Comparison of ENCODE assay signal across 8 mouse cellular contexts in genomic region chr2:105017802-105018201, GRCm38 (mm10). TPM values are rescaled to one million over a fixed set of nuclear protein-coding genes. Genes with fewer than 3 reads are reported as not detected.
A peak's percentile ranks its signal among the peaks of the same experiment; 100 is the strongest.
DNase-seq lines count a peak whose midpoint lies in the region; ATAC-seq and TF ChIP-seq lines count a peak whose summit lies in the region.

No protein-coding gene starts in this region.

- no peak overlapping the region for H3K4me3 ChIP-seq in forebrain, embryonic 12.5 days (replicated peaks)
- no peak overlapping the region for H3K4me3 ChIP-seq in forebrain, postnatal 0 days (ENCODE audit: low read depth, low read length)
- H3K4me3 ChIP-seq in neural tube, embryonic 13.5 days, result peak overlapping the region; percentile 92; the same call in 1 of the 2 replicates
- H3K4me3 ChIP-seq in intestine, embryonic 15.5 days (replicated peaks), result no peak overlapping the region
- no peak overlapping the region for H3K4me3 ChIP-seq in neural tube, embryonic 15.5 days (replicated peaks)

- ATAC-seq in forebrain, embryonic 12.5 days (ENCODE audit: low FRiP score), result no peak
- no peak for ATAC-seq in forebrain, postnatal 0 days
- ATAC-seq in neural tube, embryonic 13.5 days (ENCODE audit: low read depth), result no peak
- no peak for ATAC-seq in intestine, embryonic 15.5 days
- no peak for ATAC-seq in neural tube, embryonic 15.5 days (ENCODE audit: low FRiP score)

- 85% methylated on average over 3 of the region's 3 CpGs for WGBS in forebrain, embryonic 12.5 days
- WGBS in forebrain, postnatal 0 days, result 88% methylated on average over 3 of the region's 3 CpGs
- WGBS in neural tube, embryonic 13.5 days, result 83% methylated on average over 3 of the region's 3 CpGs
- 83% methylated on average over 3 of the region's 3 CpGs for WGBS in intestine, embryonic 15.5 days
- 86% methylated on average over 3 of the region's 3 CpGs for WGBS in neural tube, embryonic 15.5 days

- H3K9me3 ChIP-seq in forebrain, embryonic 12.5 days, result no peaks in the 10 kb centered on the region
- no peaks in the 10 kb centered on the region for H3K9me3 ChIP-seq in forebrain, postnatal 0 days (ENCODE audit: low read length)
- H3K9me3 ChIP-seq in neural tube, embryonic 13.5 days, result no peaks in the 10 kb centered on the region
- no peaks in the 10 kb centered on the region for H3K9me3 ChIP-seq in intestine, embryonic 15.5 days
- H3K9me3 ChIP-seq in neural tube, embryonic 15.5 days (replicated peaks), result no peaks in the 10 kb centered on the region

- peaks cover 12% of the 10 kb centered on the region for H3K36me3 ChIP-seq in forebrain, embryonic 12.5 days (replicated peaks)
- peaks cover 11% of the 10 kb centered on the region for H3K36me3 ChIP-seq in forebrain, postnatal 0 days (ENCODE audit: insufficient read depth)
- H3K36me3 ChIP-seq in neural tube, embryonic 13.5 days, result peaks cover 10% of the 10 kb centered on the region
- peaks cover 4% of the 10 kb centered on the region; the same call in 1 of the 2 replicates for H3K36me3 ChIP-seq in intestine, embryonic 15.5 days
- peaks cover 10% of the 10 kb centered on the region for H3K36me3 ChIP-seq in neural tube, embryonic 15.5 days

- H3K9ac ChIP-seq in forebrain, embryonic 12.5 days, result no peak overlapping the region
- H3K9ac ChIP-seq in forebrain, postnatal 0 days, result no peak overlapping the region
- no peak overlapping the region for H3K9ac ChIP-seq in neural tube, embryonic 13.5 days
- H3K9ac ChIP-seq in intestine, embryonic 15.5 days, result no peak overlapping the region
- H3K9ac ChIP-seq in neural tube, embryonic 15.5 days (replicated peaks), result no peak overlapping the region

- DNase-seq in forebrain, postnatal 0 days, result no peak
- no peak for DNase-seq in neural tube, embryonic 10.5 days (ENCODE audit: extremely low spot score, low spot score)
- DNase-seq in embryo, embryonic 9.5 days (ENCODE audit: extremely low spot score), result no peak
- DNase-seq in adrenal gland, postnatal 36 days, result no peak

- peak overlapping the region; percentile 82; the same call in 1 of the 2 replicates for H3K4me2 ChIP-seq in forebrain, embryonic 12.5 days
- no peak overlapping the region for H3K4me2 ChIP-seq in forebrain, postnatal 0 days (ENCODE audit: low read depth)
- H3K4me2 ChIP-seq in neural tube, embryonic 13.5 days, result no peak overlapping the region
- peak overlapping the region; percentile 77; the same call in 1 of the 2 replicates for H3K4me2 ChIP-seq in intestine, embryonic 15.5 days (replicated peaks)
- peak overlapping the region; percentile 67; the same call in 1 of the 2 replicates for H3K4me2 ChIP-seq in neural tube, embryonic 15.5 days

- no peaks in the 10 kb centered on the region for H3K27me3 ChIP-seq in forebrain, embryonic 12.5 days
- H3K27me3 ChIP-seq in forebrain, postnatal 0 days (ENCODE audit: insufficient read depth, low read length), result no peaks in the 10 kb centered on the region
- no peaks in the 10 kb centered on the region for H3K27me3 ChIP-seq in neural tube, embryonic 13.5 days
- no peaks in the 10 kb centered on the region for H3K27me3 ChIP-seq in intestine, embryonic 15.5 days (replicated peaks)
- no peaks in the 10 kb centered on the region for H3K27me3 ChIP-seq in neural tube, embryonic 15.5 days (replicated peaks)

- H3K4me1 ChIP-seq in forebrain, embryonic 12.5 days, result peaks cover 16% of the 10 kb centered on the region
- H3K4me1 ChIP-seq in forebrain, postnatal 0 days (ENCODE audit: insufficient read depth), result peaks cover 9% of the 10 kb centered on the region
- H3K4me1 ChIP-seq in neural tube, embryonic 13.5 days (replicated peaks), result peaks cover 22% of the 10 kb centered on the region
- H3K4me1 ChIP-seq in intestine, embryonic 15.5 days (replicated peaks), result 0 out of 2 replicates have a peak, but pooled peaks cover 2% of the 10 kb centered on the region
- peaks cover 19% of the 10 kb centered on the region for H3K4me1 ChIP-seq in neural tube, embryonic 15.5 days

- TF ChIP-seq CTCF in forebrain, postnatal 0 days (IDR thresholded peaks at IDR 0.05; ENCODE audit: low read depth), result no peak

- no peak overlapping the region for H3K27ac ChIP-seq in forebrain, embryonic 12.5 days
- no peak overlapping the region for H3K27ac ChIP-seq in forebrain, postnatal 0 days (ENCODE audit: low read depth, low read length)
- no peak overlapping the region for H3K27ac ChIP-seq in neural tube, embryonic 13.5 days (replicated peaks)
- H3K27ac ChIP-seq in intestine, embryonic 15.5 days, result no peak overlapping the region
- no peak overlapping the region for H3K27ac ChIP-seq in neural tube, embryonic 15.5 days (replicated peaks)

RNA-seq across cellular contexts. Expression of gene Eif3m, which starts 0.9 kb away (rescaled TPM):
- 242 and 248 TPM in 2 replicates for polyA plus RNA-seq in forebrain, embryonic 12.5 days (2016; fragmentation: Nextera tagmentation; extraction: Ambion mirVana)
- total RNA-seq in forebrain, postnatal 0 days (2014; rRNA removed), result 192 and 234 TPM in 2 replicates
- polyA plus RNA-seq in forebrain, postnatal 0 days (2015; fragmentation: Nextera tagmentation; extraction: Ambion mirVana), result 191 and 230 TPM in 2 replicates
- 207 and 223 TPM in 2 replicates for polyA plus RNA-seq in neural tube, embryonic 13.5 days (2015; fragmentation: Nextera tagmentation; extraction: Ambion mirVana)
- polyA plus RNA-seq in intestine, embryonic 15.5 days (2015; fragmentation: Nextera tagmentation; extraction: Ambion mirVana), result 253 and 266 TPM in 2 replicates
- polyA plus RNA-seq in neural tube, embryonic 15.5 days (2015; fragmentation: Nextera tagmentation; extraction: Ambion mirVana), result 167 and 189 TPM in 2 replicates
- 100 to 1,000 TPM; 156 to 163 TPM for total RNA-seq in adrenal gland, postnatal 36 days (2021)

Comparison
In these comparisons a context has a peak if more than half of its experiments do, and no peak if none do; other contexts are left out.
1. H3K4me2 ChIP-seq: peak in forebrain, embryonic 12.5 days (single experiment), intestine, embryonic 15.5 days (single experiment) and neural tube, embryonic 15.5 days (single experiment); none in forebrain, postnatal 0 days (single experiment) and neural tube, embryonic 13.5 days (single experiment).